Mouse (Mus musculus): ENCODE data around the gene Rrnad1.
A peak's percentile ranks its signal among the peaks of the same experiment; 100 is the strongest.
"Not testable (repeated sequence)": the region's sequence is repeated elsewhere in the genome, so short reads cannot be mapped to it uniquely, and the experiment has no call there.

Rrnad1 gene

GRCm38 (mm10) chr3:87918551-87918950 is 12.0 kb downstream of the Rrnad1 start:
- no peak for DNase-seq (ENCODE audit: low spot score)

GRCm38 (mm10) chr3:87916990-87917389 is 13.5 kb downstream of the Rrnad1 start:
- no peak for DNase-seq (ENCODE audit: low spot score)

GRCm38 (mm10) chr3:87913891-87914290 is 16.6 kb downstream of the Rrnad1 start:
- no peak for DNase-seq (ENCODE audit: low spot score)

- DNase-seq (ENCODE audit: low spot score) = no peak
Measured at GRCm38 (mm10) chr3:87913491-87913890, 17.0 kb downstream of the Rrnad1 start.

- no peak for DNase-seq (ENCODE audit: low spot score)
Measured at GRCm38 (mm10) chr3:87910573-87911141, 19.9 kb downstream of the Rrnad1 start.

- no peak for DNase-seq (ENCODE audit: low spot score)
Measured at GRCm38 (mm10) chr3:87909874-87910273, 20.6 kb downstream of the Rrnad1 start.

- no peak for DNase-seq (ENCODE audit: low spot score)
Measured at GRCm38 (mm10) chr3:87909381-87909780, 21.1 kb downstream of the Rrnad1 start.

- DNase-seq (ENCODE audit: low spot score) = no peak
Measured at GRCm38 (mm10) chr3:87907906-87908305, 22.6 kb downstream of the Rrnad1 start.

- no peak for DNase-seq (ENCODE audit: low spot score)
Measured at GRCm38 (mm10) chr3:87906981-87907857, 23.3 kb downstream of the Rrnad1 start.

- no peak for DNase-seq (ENCODE audit: low spot score)
Measured at GRCm38 (mm10) chr3:87906601-87906980, 23.9 kb downstream of the Rrnad1 start.

GRCm38 (mm10) chr3:87905880-87906485 is 24.5 kb downstream of the Rrnad1 start, which contains the start of gene Hdgf:
Gene Hdgf (plus strand): TSS chr3:87906321.
- peak; percentile 97 for DNase-seq (ENCODE audit: low spot score)

- no peak for DNase-seq (ENCODE audit: low spot score)
Measured at GRCm38 (mm10) chr3:87903821-87904220, 26.7 kb downstream of the Rrnad1 start.

- not testable (repeated sequence) for DNase-seq (ENCODE audit: low spot score)
Measured at GRCm38 (mm10) chr3:87901959-87902358, 28.6 kb downstream of the Rrnad1 start.

- DNase-seq (ENCODE audit: low spot score) = no peak
Measured at GRCm38 (mm10) chr3:87901036-87901624, 29.4 kb downstream of the Rrnad1 start.

- DNase-seq (ENCODE audit: low spot score) = no peak
Measured at GRCm38 (mm10) chr3:87899776-87900175, 30.7 kb downstream of the Rrnad1 start.

- no peak for DNase-seq (ENCODE audit: low spot score)
Measured at GRCm38 (mm10) chr3:87899266-87899665, 31.3 kb downstream of the Rrnad1 start.

- no peak for DNase-seq (ENCODE audit: low spot score)
Measured at GRCm38 (mm10) chr3:87893367-87893905, 37.1 kb downstream of the Rrnad1 start.

- no peak for DNase-seq (ENCODE audit: low spot score)
Measured at GRCm38 (mm10) chr3:87891481-87891880, 39.0 kb downstream of the Rrnad1 start.

- DNase-seq (ENCODE audit: low spot score) = not testable (repeated sequence)
Measured at GRCm38 (mm10) chr3:87887400-87887799, 43.1 kb downstream of the Rrnad1 start.

GRCm38 (mm10) chr3:87886416-87886815 is 44.1 kb downstream of the Rrnad1 start:
- DNase-seq (ENCODE audit: low spot score) = no peak

GRCm38 (mm10) chr3:87886004-87886365 is 44.5 kb downstream of the Rrnad1 start:
- DNase-seq (ENCODE audit: low spot score) = no peak

- DNase-seq (ENCODE audit: low spot score) = peak; percentile 97
Measured at GRCm38 (mm10) chr3:87885281-87886003, 45.1 kb downstream of the Rrnad1 start, which contains the start of gene Prcc. Gene Prcc (minus strand): TSS chr3:87885608.

Measured in T-cell, adult 2 months (primary cell).